Mouse (Mus musculus) intestine, embryonic 14.5 days (tissue): Measurements from ENCODE around the gene Met. TPM values are rescaled to one million over a fixed set of nuclear protein-coding genes. Genes with fewer than 3 reads are reported as not detected.

Experiments
- ATAC-seq: fragments of 200-750 bp; cut with Nextera tagmentation; replicated peaks from 2 replicates; pipeline ENCODE4 v1.8.0; 2017; ENCODE audit warnings: low read depth, moderate number of reproducible peaks, moderate TSS enrichment, moderate library complexity; ENCODE audit not compliant: low FRiP score, low TSS enrichment
- DNase-seq: peaks from one replicate; pipeline ENCODE4 v3.0.0-alpha.2; 2018; ENCODE audit warnings: low spot score
- H3K27ac ChIP-seq: fragments of 300-500 bp; sonication (generic); 2 replicates; pipeline ENCODE4 v1.5.1; 2014; ENCODE audit warnings: low read depth, mild to moderate bottlenecking, control low read depth
- H3K27me3 ChIP-seq: fragments of 300-500 bp; sonication (generic); replicated peaks from 2 replicates; pipeline ENCODE4 v1.6.1; 2014; ENCODE audit warnings: low read length, control low read depth; ENCODE audit not compliant: control insufficient read depth, insufficient read depth
- H3K36me3 ChIP-seq: fragments of 300-500 bp; sonication (generic); 2 replicates; pipeline ENCODE4 v1.6.1; 2014; ENCODE audit warnings: low read length, control low read depth; ENCODE audit not compliant: control insufficient read depth, insufficient read depth
- H3K4me1 ChIP-seq: fragments of 300-500 bp; sonication (generic); replicated peaks from 2 replicates; pipeline ENCODE4 v1.6.1; 2014; ENCODE audit warnings: low read length, control low read depth, mixed read lengths; ENCODE audit not compliant: control insufficient read depth, insufficient read depth
- H3K4me2 ChIP-seq: fragments of 300-500 bp; sonication (generic); 2 replicates; pipeline ENCODE4 v1.6.1; 2014; ENCODE audit warnings: low read length
- H3K4me3 ChIP-seq: fragments of 300-500 bp; sonication (generic); 2 replicates; pipeline ENCODE4 v1.5.1; 2014; ENCODE audit warnings: low read depth, low read length, control low read depth, mixed read lengths
- H3K9ac ChIP-seq: fragments of 300-500 bp; sonication (generic); 2 replicates; pipeline ENCODE4 v1.6.1; 2014; ENCODE audit warnings: mild to moderate bottlenecking, low read length
- H3K9me3 ChIP-seq: fragments of 300-500 bp; sonication (generic); 2 replicates; pipeline ENCODE4 v1.6.1; 2016; ENCODE audit warnings: low read length, control low read depth; ENCODE audit not compliant: control insufficient read depth
- WGBS: fragments of 180-500 bp; shearing (Covaris S2); extraction: QIAGEN DNeasy Blood & Tissue Kit; methylation state at CpG from one replicate; pipeline ENCODE4 v1.1.7; 2014; 5-methylcytosine and 5-hydroxymethylcytosine counted together
- polyA plus RNA-seq: library from polyadenylated mRNA; unstranded; fragments of >200 nt; fragmentation: Nextera tagmentation; extraction: Ambion mirVana; gene quantifications from 2 replicates; pipeline ENCODE4 v1.2.1, GENCODE M21; 2014

Gene Met
- polyA plus RNA-seq, 1 experiment from 2014 or later, result 20.0 TPM

GRCm38 (mm10) chr6:17546825-17547224 is 83.2 kb downstream of the Met start:
- no peaks in the 10 kb centered on the region for H3K27me3 ChIP-seq
- no peak overlapping the region for H3K4me2 ChIP-seq
- no peaks in the 10 kb centered on the region for H3K36me3 ChIP-seq
- no peak overlapping the region for H3K4me3 ChIP-seq
- ATAC-seq (no peak), DNase-seq (no peak)
- WGBS, result 39% methylated on average over 5 of the region's 5 CpGs
- 0 out of 2 replicates have a peak, but pooled peaks cover 7% of the 10 kb centered on the region for H3K4me1 ChIP-seq
- no peak overlapping the region for H3K9ac ChIP-seq
- H3K9me3 ChIP-seq, result no peaks in the 10 kb centered on the region
- no peak overlapping the region for H3K27ac ChIP-seq

GRCm38 (mm10) chr6:17548786-17549185 is 85.2 kb downstream of the Met start:
- Histone ChIP-seq H3K9me3 (no peaks in the 10 kb centered on the region), H3K4me2 (no peak overlapping the region), H3K4me3 (no peak overlapping the region), H3K27ac (no peak overlapping the region), H3K9ac (no peak overlapping the region), H3K36me3 (no peaks in the 10 kb centered on the region), H3K4me1 (0 out of 2 replicates have a peak, but pooled peaks cover 7% of the 10 kb centered on the region), H3K27me3 (no peaks in the 10 kb centered on the region)
- ATAC-seq, result no peak
- no peak for DNase-seq
- WGBS, result 87% methylated on average over 4 of the region's 4 CpGs

- Histone ChIP-seq H3K9ac (no peak overlapping the region), H3K4me2 (no peak overlapping the region), H3K36me3 (no peaks in the 10 kb centered on the region), H3K9me3 (no peaks in the 10 kb centered on the region), H3K4me1 (0 out of 2 replicates have a peak, but pooled peaks cover 9% of the 10 kb centered on the region), H3K27ac (no peak overlapping the region), H3K27me3 (no peaks in the 10 kb centered on the region), H3K4me3 (no peak overlapping the region)
- WGBS, result 84% methylated on average over 3 of the region's 3 CpGs
- ATAC-seq (no peak), DNase-seq (no peak)
Observed at GRCm38 (mm10) chr6:17549645-17550044, 86.0 kb downstream of the Met start.

- WGBS, result 86% methylated on average over 7 of the region's 7 CpGs
- Histone ChIP-seq H3K4me3 (no peak overlapping the region), H3K27me3 (no peaks in the 10 kb centered on the region), H3K9ac (no peak overlapping the region), H3K27ac (no peak overlapping the region), H3K36me3 (no peaks in the 10 kb centered on the region), H3K4me1 (peaks cover 3% of the 10 kb centered on the region; the same call in 1 of the 2 replicates), H3K4me2 (no peak overlapping the region), H3K9me3 (no peaks in the 10 kb centered on the region)
- DNase-seq (no peak), ATAC-seq (no peak)
Observed at GRCm38 (mm10) chr6:17554263-17554662, 90.7 kb downstream of the Met start.

GRCm38 (mm10) chr6:17554757-17555156 is 91.2 kb downstream of the Met start:
- no peaks in the 10 kb centered on the region for H3K9me3 ChIP-seq
- no peak overlapping the region for H3K9ac ChIP-seq
- ATAC-seq (no peak), DNase-seq (no peak)
- H3K4me2 ChIP-seq, result no peak overlapping the region
- no peaks in the 10 kb centered on the region for H3K27me3 ChIP-seq
- no peaks in the 10 kb centered on the region for H3K36me3 ChIP-seq
- peaks cover 3% of the 10 kb centered on the region; the same call in 1 of the 2 replicates for H3K4me1 ChIP-seq
- no peak overlapping the region for H3K27ac ChIP-seq
- no peak overlapping the region for H3K4me3 ChIP-seq
- WGBS, result 50% methylated on average over 3 of the region's 3 CpGs

GRCm38 (mm10) chr6:17555719-17556118 is 92.1 kb downstream of the Met start:
- Histone ChIP-seq H3K9ac (no peak overlapping the region), H3K9me3 (no peaks in the 10 kb centered on the region), H3K4me3 (no peak overlapping the region), H3K27ac (no peak overlapping the region), H3K27me3 (no peaks in the 10 kb centered on the region), H3K4me1 (peaks cover 7% of the 10 kb centered on the region; the same call in 1 of the 2 replicates), H3K4me2 (no peak overlapping the region), H3K36me3 (no peaks in the 10 kb centered on the region)
- 74% methylated on average over 7 of the region's 7 CpGs for WGBS
- ATAC-seq (no peak), DNase-seq (no peak)

- Histone ChIP-seq H3K9ac (no peak overlapping the region), H3K4me3 (no peak overlapping the region), H3K27me3 (no peaks in the 10 kb centered on the region), H3K27ac (0 out of 2 replicates have a peak overlapping the region, but pooled peaks have one; percentile 27), H3K9me3 (no peaks in the 10 kb centered on the region), H3K4me2 (no peak overlapping the region), H3K36me3 (no peaks in the 10 kb centered on the region), H3K4me1 (peaks cover 9% of the 10 kb centered on the region; the same call in 1 of the 2 replicates)
- DNase-seq (no peak), ATAC-seq (peak; percentile 90)
- WGBS, result 48% methylated on average over 4 of the region's 4 CpGs
Observed at GRCm38 (mm10) chr6:17559657-17560056, 96.1 kb downstream of the Met start.

- no peak overlapping the region for H3K27ac ChIP-seq
- no peak overlapping the region for H3K4me2 ChIP-seq
- no peak for ATAC-seq
Observed at GRCm38 (mm10) chr6:17561347-17561746, 97.7 kb downstream of the Met start.

GRCm38 (mm10) chr6:17561886-17562285 is 98.3 kb downstream of the Met start:
- H3K27ac ChIP-seq, result no peak overlapping the region
- 28% methylated on average over 3 of the region's 3 CpGs for WGBS
- DNase-seq, result no peak
- H3K4me3 ChIP-seq, result no peak overlapping the region
- no peak overlapping the region for H3K9ac ChIP-seq
- H3K4me1 ChIP-seq, result peaks cover 9% of the 10 kb centered on the region; the same call in 1 of the 2 replicates
- H3K27me3 ChIP-seq, result no peaks in the 10 kb centered on the region
- no peaks in the 10 kb centered on the region for H3K36me3 ChIP-seq
- H3K4me2 ChIP-seq, result no peak overlapping the region
- no peak for ATAC-seq
- H3K9me3 ChIP-seq, result no peaks in the 10 kb centered on the region

More at GRCm38 (mm10) chr6:17561347-17561746, 97.7 kb downstream of the Met start:
- H3K9ac ChIP-seq, result no peak overlapping the region
- 47% methylated on average over 2 of the region's 2 CpGs for WGBS
- no peak for DNase-seq
- no peak overlapping the region for H3K4me3 ChIP-seq
- H3K4me1 ChIP-seq, result peaks cover 9% of the 10 kb centered on the region; the same call in 1 of the 2 replicates
- H3K36me3 ChIP-seq, result no peaks in the 10 kb centered on the region
- no peaks in the 10 kb centered on the region for H3K9me3 ChIP-seq
- H3K27me3 ChIP-seq, result no peaks in the 10 kb centered on the region
